ENCODE assay signal across 8 mouse cellular contexts in genomic region chr15:96459741-96460450, GRCm38 (mm10). TPM values are rescaled to one million over a fixed set of nuclear protein-coding genes. Genes with fewer than 3 reads are reported as not detected.
A peak's percentile ranks its signal among the peaks of the same experiment; 100 is the strongest.
DNase-seq lines count a peak whose midpoint lies in the region; ATAC-seq lines count a peak whose summit lies in the region.

No protein-coding gene starts in this region.

- peaks cover 15% of the 10 kb centered on the region; the same call in 1 of the 2 replicates for H3K36me3 ChIP-seq in embryonic facial prominence, embryonic 14.5 days (ENCODE audit: control insufficient read depth, insufficient read depth, low read length)
- peaks cover 7% of the 10 kb centered on the region; the same call in 1 of the 2 replicates for H3K36me3 ChIP-seq in heart, embryonic 10.5 days
- peaks cover 6% of the 10 kb centered on the region; the same call in 1 of the 2 replicates for H3K36me3 ChIP-seq in kidney, embryonic 14.5 days (ENCODE audit: control insufficient read depth, insufficient read depth, low read length)
- peaks cover 9% of the 10 kb centered on the region for H3K36me3 ChIP-seq in liver, embryonic 15.5 days (replicated peaks)
- no peaks in the 10 kb centered on the region for H3K36me3 ChIP-seq in stomach, embryonic 15.5 days

- 0% methylated on average over 24 of the region's 71 CpGs for WGBS in embryonic facial prominence, embryonic 14.5 days
- whole genome bisulfite sequencing in heart, embryonic 10.5 days, result under 1% methylated on average over 62 of the region's 71 CpGs
- under 1% methylated on average over 67 of the region's 71 CpGs for WGBS in kidney, embryonic 14.5 days
- WGBS in liver, embryonic 15.5 days (ENCODE audit: insufficient replicate concordance), result under 1% methylated on average over 62 of the region's 71 CpGs
- under 1% methylated on average over 56 of the region's 71 CpGs for WGBS in stomach, embryonic 15.5 days

- H3K27me3 ChIP-seq in embryonic facial prominence, embryonic 14.5 days (replicated peaks; ENCODE audit: control insufficient read depth, insufficient read depth, low read length), result no peaks in the 10 kb centered on the region
- no peaks in the 10 kb centered on the region for H3K27me3 ChIP-seq in heart, embryonic 10.5 days (ENCODE audit: insufficient read depth, poor library complexity, severe bottlenecking)
- no peaks in the 10 kb centered on the region for H3K27me3 ChIP-seq in kidney, embryonic 14.5 days (ENCODE audit: control insufficient read depth, insufficient read depth, low read length)
- H3K27me3 ChIP-seq in liver, embryonic 15.5 days, result no peaks in the 10 kb centered on the region
- no peaks in the 10 kb centered on the region for H3K27me3 ChIP-seq in stomach, embryonic 15.5 days (replicated peaks)

- H3K9ac ChIP-seq in embryonic facial prominence, embryonic 14.5 days (ENCODE audit: low read depth, low read length), result peak overlapping the region; percentile 99
- H3K9ac ChIP-seq in kidney, embryonic 14.5 days (ENCODE audit: low read depth, low read length), result peak overlapping the region; percentile 99
- H3K9ac ChIP-seq in liver, embryonic 15.5 days, result peak overlapping the region; percentile 100
- H3K9ac ChIP-seq in stomach, embryonic 15.5 days, result peak overlapping the region; percentile 92

- H3K9me3 ChIP-seq in embryonic facial prominence, embryonic 14.5 days (ENCODE audit: control insufficient read depth, low read length), result no peaks in the 10 kb centered on the region
- H3K9me3 ChIP-seq in heart, embryonic 10.5 days, result no peaks in the 10 kb centered on the region
- H3K9me3 ChIP-seq in kidney, embryonic 14.5 days (ENCODE audit: control insufficient read depth, low read length), result no peaks in the 10 kb centered on the region
- no peaks in the 10 kb centered on the region for H3K9me3 ChIP-seq in liver, embryonic 15.5 days (replicated peaks)
- H3K9me3 ChIP-seq in stomach, embryonic 15.5 days, result no peaks in the 10 kb centered on the region

- peak; percentile 68 for DNase-seq in CD4-positive helper T cell, adult 2 months (ENCODE audit: low read depth, low spot score)
- peak; percentile 24 to 44 for DNase-seq in adrenal gland, postnatal 4 days (ENCODE audit: low spot score in 2 of 2)
- DNase-seq in embryonic facial prominence, embryonic 14.5 days (ENCODE audit: low spot score), result peak; percentile 55
- peak; percentile 81 for DNase-seq in heart, embryonic 10.5 days (ENCODE audit: low spot score)
- peak; percentile 76 for DNase-seq in neural tube, embryonic 10.5 days (ENCODE audit: extremely low spot score, low spot score)

- peak overlapping the region; percentile 93 for H3K4me3 ChIP-seq in embryonic facial prominence, embryonic 14.5 days (ENCODE audit: low read depth, low read length)
- peak overlapping the region; percentile 91 for H3K4me3 ChIP-seq in heart, embryonic 10.5 days
- peak overlapping the region; percentile 87 for H3K4me3 ChIP-seq in kidney, embryonic 14.5 days (ENCODE audit: low read length)
- peak overlapping the region; percentile 97 for H3K4me3 ChIP-seq in liver, embryonic 15.5 days (replicated peaks)
- H3K4me3 ChIP-seq in stomach, embryonic 15.5 days (replicated peaks), result peak overlapping the region; percentile 95

- H3K4me2 ChIP-seq in embryonic facial prominence, embryonic 14.5 days (ENCODE audit: low read depth, low read length), result peak overlapping the region; percentile 60
- peak overlapping the region; percentile 64 for H3K4me2 ChIP-seq in kidney, embryonic 14.5 days (replicated peaks; ENCODE audit: low read depth, low read length)
- peak overlapping the region; percentile 66 for H3K4me2 ChIP-seq in liver, embryonic 15.5 days
- peak overlapping the region; percentile 57 for H3K4me2 ChIP-seq in stomach, embryonic 15.5 days

- peak; percentile 39 for ATAC-seq in embryonic facial prominence, embryonic 14.5 days (ENCODE audit: low read depth)
- peak; percentile 45 for ATAC-seq in kidney, embryonic 14.5 days (ENCODE audit: low FRiP score, low TSS enrichment)
- ATAC-seq in liver, embryonic 15.5 days (ENCODE audit: insufficient read depth), result peak; percentile 65
- ATAC-seq in stomach, embryonic 15.5 days (ENCODE audit: insufficient read depth, low FRiP score, low read depth), result peak; percentile 48

- H3K27ac ChIP-seq in embryonic facial prominence, embryonic 14.5 days (replicated peaks; ENCODE audit: low read depth, low read length), result peak overlapping the region; percentile 100
- H3K27ac ChIP-seq in heart, embryonic 10.5 days, result peak overlapping the region; percentile 99
- H3K27ac ChIP-seq in kidney, embryonic 14.5 days (ENCODE audit: low read depth, low read length), result peak overlapping the region; percentile 99
- H3K27ac ChIP-seq in liver, embryonic 15.5 days (replicated peaks), result peak overlapping the region; percentile 99
- peak overlapping the region; percentile 100 for H3K27ac ChIP-seq in stomach, embryonic 15.5 days

- peaks cover 26% of the 10 kb centered on the region for H3K4me1 ChIP-seq in embryonic facial prominence, embryonic 14.5 days (ENCODE audit: control insufficient read depth, insufficient read depth, low read length)
- H3K4me1 ChIP-seq in heart, embryonic 10.5 days, result peaks cover 18% of the 10 kb centered on the region; the same call in 1 of the 2 replicates
- peaks cover 28% of the 10 kb centered on the region for H3K4me1 ChIP-seq in kidney, embryonic 14.5 days (ENCODE audit: control insufficient read depth, insufficient read depth, low read length)
- H3K4me1 ChIP-seq in liver, embryonic 15.5 days (replicated peaks), result peaks cover 58% of the 10 kb centered on the region
- H3K4me1 ChIP-seq in stomach, embryonic 15.5 days, result peaks cover 4% of the 10 kb centered on the region; the same call in 1 of the 2 replicates

RNA-seq across cellular contexts. Expression of gene Scaf11, which starts 0.7 kb away (rescaled TPM):
- 100 to 1,000 TPM; 105 to 109 TPM for total RNA-seq in adrenal gland, postnatal 4 days (2021)
- polyA plus RNA-seq in embryonic facial prominence, embryonic 14.5 days (2014; fragmentation: Nextera tagmentation; extraction: Ambion mirVana), result 80.3 and 83.9 TPM in 2 replicates
- polyA plus RNA-seq in heart, embryonic 10.5 days (2016; fragmentation: Nextera tagmentation; extraction: Ambion mirVana), result 77.2 and 93.0 TPM in 2 replicates
- polyA plus RNA-seq in kidney, embryonic 14.5 days (2014; fragmentation: Nextera tagmentation; extraction: Ambion mirVana), result 86.1 and 115 TPM in 2 replicates
- 37.8 and 40.1 TPM in 2 replicates for polyA plus RNA-seq in liver, embryonic 15.5 days (2015; fragmentation: Nextera tagmentation; extraction: Ambion mirVana)
- polyA plus RNA-seq in stomach, embryonic 15.5 days (2015; fragmentation: Nextera tagmentation; extraction: Ambion mirVana), result 90.8 and 95.0 TPM in 2 replicates

Comparison
In these comparisons a context has a peak if more than half of its experiments do, and no peak if none do; other contexts are left out.
1. Peak in every context shown above with its lines: DNase-seq, ATAC-seq, H3K4me3 ChIP-seq and H3K27ac ChIP-seq.